Mouse (Mus musculus) thymus, adult 2 months (tissue): Measurements from ENCODE around the gene Col23a1.

ENCODE experiments used
- CTCF ChIP-seq: fragments of 200-500 bp; IDR thresholded peaks from 2 replicates; pipeline ENCODE4 v1.5.1; 2012; ENCODE audit warnings: mild to moderate bottlenecking, control low read depth, low read length, moderate library complexity, borderline replicate concordance; ENCODE audit not compliant: control insufficient read depth, poor library complexity, insufficient read depth; ENCODE audit errors: extremely low read depth
- POLR2A ChIP-seq: fragments of 200-500 bp; IDR thresholded peaks from 2 replicates; pipeline ENCODE4 v1.6.1; 2012; ENCODE audit warnings: mild to moderate bottlenecking, low read length, control low read depth, moderate library complexity; ENCODE audit not compliant: control insufficient read depth, poor library complexity, insufficient read depth; ENCODE audit errors: extremely low read depth

- no peak for TF ChIP-seq CTCF
- no peak for TF ChIP-seq POLR2A
These were observed 61.4 kb downstream of the Col23a1 start for GRCm38 (mm10) chr11:51351151-51351550.
